Comparison of ENCODE assay signal across 23 mouse cellular contexts in the genomic region with DNA sequence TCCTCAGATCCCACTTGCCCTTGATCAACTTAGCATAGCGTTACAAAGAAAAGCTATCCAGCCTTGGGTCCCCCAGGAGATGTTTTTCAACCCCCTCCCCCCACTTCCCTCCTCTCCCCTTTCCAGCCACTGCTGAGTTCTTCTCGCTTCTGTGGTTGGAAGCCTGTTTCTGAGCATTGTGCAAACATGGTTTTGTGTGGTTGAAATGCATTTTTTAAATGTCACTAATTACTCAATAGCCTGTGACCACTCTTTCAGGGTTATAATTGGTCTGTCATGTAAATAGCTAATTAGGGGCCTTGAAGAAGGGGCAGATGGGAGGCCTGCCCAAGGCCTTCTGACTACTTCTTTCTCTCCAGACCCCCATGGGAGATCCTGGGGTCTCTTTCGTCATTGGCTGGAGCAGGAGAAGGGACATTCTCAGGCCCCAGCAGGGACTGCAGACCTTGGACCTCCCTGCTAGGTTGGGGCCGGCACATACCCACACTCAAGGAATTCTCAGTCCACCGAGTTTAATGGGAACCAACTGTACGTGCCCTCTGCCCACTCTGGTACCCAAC.
"Had no signal": no experiment of that assay in that cellular context is flagged by ENCODE, and none has a peak within 500 bp of the region (broad histone marks: within the 10 kb centered on the region; RNA-seq: fewer than 3 reads in every experiment).

No protein-coding gene starts in this region.

- ATAC-seq: liver, postnatal 0 days; lung, postnatal 0 days; midbrain, embryonic 13.5 days; midbrain, embryonic 16.5 days had no signal

- H3K36me3 ChIP-seq: limb, embryonic 12.5 days; limb, embryonic 15.5 days; midbrain, embryonic 10.5 days; midbrain, embryonic 13.5 days; neural tube, embryonic 13.5 days had no signal

- H3K4me1 ChIP-seq: limb, embryonic 15.5 days; megakaryocyte, embryonic 14.5 days; midbrain, embryonic 10.5 days; neural tube, embryonic 13.5 days had no signal

- DNase-seq: kidney, postnatal 25 days; layer of hippocampus, postnatal 36 days; liver, postnatal 0 days; lung, embryonic 14.5 days; right cerebral cortex, adult 18-20 months; right cerebral cortex, postnatal 14 days; right cerebral cortex, postnatal 4 days; thymus, postnatal 25 days had no signal

- H3K27me3 ChIP-seq: limb, embryonic 15.5 days; megakaryocyte, embryonic 14.5 days; midbrain, embryonic 13.5 days; neural tube, embryonic 13.5 days had no signal

- H3K4me2 ChIP-seq: limb, embryonic 12.5 days; limb, embryonic 15.5 days; liver, embryonic 11.5 days; lung, embryonic 14.5 days; midbrain, embryonic 13.5 days; neural tube, embryonic 13.5 days had no signal

- H3K4me3 ChIP-seq: left cerebral cortex, adult 2 months; limb, embryonic 12.5 days; limb, embryonic 15.5 days; megakaryocyte, embryonic 14.5 days; midbrain, embryonic 10.5 days; midbrain, embryonic 13.5 days; myocyte; neural tube, embryonic 13.5 days had no signal

- H3K9me3 ChIP-seq: limb, embryonic 12.5 days; limb, embryonic 15.5 days; midbrain, embryonic 10.5 days; midbrain, embryonic 13.5 days; neural tube, embryonic 13.5 days had no signal

- H3K9ac ChIP-seq: limb, embryonic 12.5 days; limb, embryonic 15.5 days; liver, embryonic 14.5 days; liver, postnatal 0 days; lung, embryonic 14.5 days; midbrain, embryonic 13.5 days; neural tube, embryonic 13.5 days had no signal

- H3K27ac ChIP-seq: kidney, postnatal 0 days; left cerebral cortex, adult 2 months; limb, embryonic 12.5 days; limb, embryonic 15.5 days; liver, embryonic 14.5 days; macrophage; midbrain, embryonic 10.5 days; midbrain, embryonic 13.5 days; neural tube, embryonic 13.5 days; stomach, postnatal 0 days had no signal
